In genomic region chr5:118649215-118650006, GRCm38 (mm10) we compare ENCODE assay signal across 13 mouse cellular contexts.
DNase-seq lines count a peak whose midpoint lies in the region; ATAC-seq and TF ChIP-seq lines count a peak whose summit lies in the region.
"Had no signal": no experiment of that assay in that cellular context is flagged by ENCODE, and none has a peak within 500 bp of the region (broad histone marks: within the 10 kb centered on the region; RNA-seq: fewer than 3 reads in every experiment).

No protein-coding gene starts in this region.

- no peaks in the 10 kb centered on the region for H3K36me3 ChIP-seq in embryonic facial prominence, embryonic 14.5 days (ENCODE audit: control insufficient read depth, insufficient read depth, low read length)
- no peaks in the 10 kb centered on the region for H3K36me3 ChIP-seq in embryonic facial prominence, embryonic 10.5 days (replicated peaks)
- H3K36me3 ChIP-seq in lung, embryonic 16.5 days (ENCODE audit: control insufficient read depth, insufficient read depth, low read length), result no peaks in the 10 kb centered on the region
- no peaks in the 10 kb centered on the region for H3K36me3 ChIP-seq in stomach, postnatal 0 days (ENCODE audit: control insufficient read depth, insufficient read depth, low read length)
- no peaks in the 10 kb centered on the region for H3K36me3 ChIP-seq in midbrain, embryonic 10.5 days
- H3K36me3 ChIP-seq: hindbrain, embryonic 15.5 days; limb, embryonic 12.5 days had no signal

- H3K27me3 ChIP-seq in embryonic facial prominence, embryonic 14.5 days (replicated peaks; ENCODE audit: control insufficient read depth, insufficient read depth, low read length), result no peaks in the 10 kb centered on the region
- no peaks in the 10 kb centered on the region for H3K27me3 ChIP-seq in embryonic facial prominence, embryonic 10.5 days (replicated peaks; ENCODE audit: low read depth, poor library complexity, severe bottlenecking)
- H3K27me3 ChIP-seq in lung, embryonic 16.5 days (ENCODE audit: control insufficient read depth, insufficient read depth, low read depth, low read length), result no peaks in the 10 kb centered on the region
- no peaks in the 10 kb centered on the region for H3K27me3 ChIP-seq in stomach, postnatal 0 days (ENCODE audit: control insufficient read depth, insufficient read depth, low read length)
- no peaks in the 10 kb centered on the region for H3K27me3 ChIP-seq in midbrain, embryonic 10.5 days (ENCODE audit: low read depth, poor library complexity, severe bottlenecking)
- H3K27me3 ChIP-seq: hindbrain, embryonic 15.5 days; limb, embryonic 12.5 days had no signal

- DNase-seq in embryonic facial prominence, embryonic 14.5 days (ENCODE audit: low spot score), result no peak
- DNase-seq in embryonic facial prominence, embryonic 10.5 days (ENCODE audit: low spot score), result no peak
- DNase-seq in lung, postnatal 36 days, result no peak
- peak; percentile 41 for DNase-seq in kidney, postnatal 10 days
- peak; percentile 45 for DNase-seq in stomach, postnatal 0 days (ENCODE audit: low spot score)
- no peak for DNase-seq in midbrain, embryonic 10.5 days (ENCODE audit: low spot score)
- DNase-seq in layer of hippocampus, postnatal 14 days (ENCODE audit: low spot score in 2 of 2), result no peak
- DNase-seq: layer of hippocampus, adult 9-11 months had no signal

- H3K9me3 ChIP-seq in embryonic facial prominence, embryonic 14.5 days (ENCODE audit: control insufficient read depth, low read length), result no peaks in the 10 kb centered on the region
- H3K9me3 ChIP-seq in embryonic facial prominence, embryonic 10.5 days, result no peaks in the 10 kb centered on the region
- H3K9me3 ChIP-seq in lung, embryonic 16.5 days (ENCODE audit: control insufficient read depth, low read length), result no peaks in the 10 kb centered on the region
- no peaks in the 10 kb centered on the region for H3K9me3 ChIP-seq in stomach, postnatal 0 days (ENCODE audit: control insufficient read depth, low read length)
- no peaks in the 10 kb centered on the region for H3K9me3 ChIP-seq in midbrain, embryonic 10.5 days (replicated peaks)
- H3K9me3 ChIP-seq: G1E; hindbrain, embryonic 15.5 days; limb, embryonic 12.5 days had no signal

- TF ChIP-seq EP300 in stomach, postnatal 0 days (optimal IDR thresholded peaks at IDR 0.05), result no peak

- H3K9ac ChIP-seq in embryonic facial prominence, embryonic 14.5 days (ENCODE audit: low read depth, low read length), result no peak overlapping the region
- no peak overlapping the region for H3K9ac ChIP-seq in lung, embryonic 16.5 days (ENCODE audit: low read length)
- no peak overlapping the region for H3K9ac ChIP-seq in stomach, postnatal 0 days (ENCODE audit: low read length)
- H3K9ac ChIP-seq: hindbrain, embryonic 15.5 days; limb, embryonic 12.5 days had no signal

- WGBS in embryonic facial prominence, embryonic 14.5 days, result 79% methylated on average over 10 of the region's 10 CpGs
- WGBS in embryonic facial prominence, embryonic 10.5 days, result 90% methylated on average over 10 of the region's 10 CpGs
- 80% methylated on average over 10 of the region's 10 CpGs for WGBS in lung, embryonic 16.5 days
- WGBS in stomach, postnatal 0 days, result 55% methylated on average over 10 of the region's 10 CpGs
- WGBS in midbrain, embryonic 10.5 days, result 87% methylated on average over 10 of the region's 10 CpGs

- H3K27ac ChIP-seq in embryonic facial prominence, embryonic 14.5 days (replicated peaks; ENCODE audit: low read depth, low read length), result no peak overlapping the region
- no peak overlapping the region for H3K27ac ChIP-seq in embryonic facial prominence, embryonic 10.5 days (replicated peaks)
- H3K27ac ChIP-seq in lung, embryonic 16.5 days (ENCODE audit: low read length), result no peak overlapping the region
- H3K27ac ChIP-seq in stomach, postnatal 0 days (replicated peaks), result no peak overlapping the region; the same call in 1 of the 2 replicates
- H3K27ac ChIP-seq in midbrain, embryonic 10.5 days (replicated peaks), result no peak overlapping the region
- H3K27ac ChIP-seq: hindbrain, embryonic 15.5 days; limb, embryonic 12.5 days had no signal

- H3K4me3 ChIP-seq in embryonic facial prominence, embryonic 14.5 days (ENCODE audit: low read depth, low read length), result no peak overlapping the region
- H3K4me3 ChIP-seq in embryonic facial prominence, embryonic 10.5 days, result no peak overlapping the region
- H3K4me3 ChIP-seq in lung, embryonic 16.5 days (ENCODE audit: low read length), result no peak overlapping the region
- H3K4me3 ChIP-seq in stomach, postnatal 0 days (ENCODE audit: low read depth, low read length), result no peak overlapping the region
- no peak overlapping the region for H3K4me3 ChIP-seq in midbrain, embryonic 10.5 days
- H3K4me3 ChIP-seq: hindbrain, embryonic 15.5 days; limb, embryonic 12.5 days; myocyte had no signal

- peaks cover 19% of the 10 kb centered on the region; the same call in 1 of the 2 replicates for H3K4me1 ChIP-seq in embryonic facial prominence, embryonic 14.5 days (ENCODE audit: control insufficient read depth, insufficient read depth, low read length)
- peaks cover 52% of the 10 kb centered on the region for H3K4me1 ChIP-seq in embryonic facial prominence, embryonic 10.5 days
- H3K4me1 ChIP-seq in lung, embryonic 16.5 days (replicated peaks; ENCODE audit: control insufficient read depth, insufficient read depth, low read length), result peaks cover 26% of the 10 kb centered on the region
- H3K4me1 ChIP-seq in stomach, postnatal 0 days (replicated peaks; ENCODE audit: control insufficient read depth, insufficient read depth), result peaks cover 11% of the 10 kb centered on the region
- H3K4me1 ChIP-seq in midbrain, embryonic 10.5 days, result peaks cover 29% of the 10 kb centered on the region

- no peak for TF ChIP-seq CTCF in stomach, postnatal 0 days (IDR thresholded peaks at IDR 0.05; ENCODE audit: low read depth)

- no peak overlapping the region for H3K4me2 ChIP-seq in embryonic facial prominence, embryonic 14.5 days (ENCODE audit: low read depth, low read length)
- no peak overlapping the region for H3K4me2 ChIP-seq in lung, embryonic 16.5 days (ENCODE audit: low read depth, low read length)
- H3K4me2 ChIP-seq in stomach, postnatal 0 days (replicated peaks; ENCODE audit: low read depth), result peak overlapping the region; percentile 12; the same call in 1 of the 2 replicates
- H3K4me2 ChIP-seq: hindbrain, embryonic 15.5 days; limb, embryonic 12.5 days had no signal

- peak; percentile 31; the same call in 1 of the 2 replicates for ATAC-seq in embryonic facial prominence, embryonic 14.5 days (ENCODE audit: low read depth)
- peak; percentile 18; the same call in 1 of the 2 replicates for ATAC-seq in lung, embryonic 16.5 days (ENCODE audit: low read depth)
- ATAC-seq in stomach, postnatal 0 days (ENCODE audit: low FRiP score, low TSS enrichment), result peak; percentile 65

Comparison
In these comparisons a context has a peak if more than half of its experiments do, and no peak if none do; other contexts are left out.
1. DNase-seq: peak in kidney, postnatal 10 days (single experiment) and stomach, postnatal 0 days (single experiment); none in embryonic facial prominence, embryonic 14.5 days (single experiment), embryonic facial prominence, embryonic 10.5 days (single experiment), lung, postnatal 36 days (single experiment), midbrain, embryonic 10.5 days (single experiment) and layer of hippocampus, postnatal 14 days (0 of 2).
2. Peak in every context shown above with its lines, with median percentiles within 50 percentile points of each other: ATAC-seq.